ENCODE assay signal across 17 mouse cellular contexts in the genomic region with DNA sequence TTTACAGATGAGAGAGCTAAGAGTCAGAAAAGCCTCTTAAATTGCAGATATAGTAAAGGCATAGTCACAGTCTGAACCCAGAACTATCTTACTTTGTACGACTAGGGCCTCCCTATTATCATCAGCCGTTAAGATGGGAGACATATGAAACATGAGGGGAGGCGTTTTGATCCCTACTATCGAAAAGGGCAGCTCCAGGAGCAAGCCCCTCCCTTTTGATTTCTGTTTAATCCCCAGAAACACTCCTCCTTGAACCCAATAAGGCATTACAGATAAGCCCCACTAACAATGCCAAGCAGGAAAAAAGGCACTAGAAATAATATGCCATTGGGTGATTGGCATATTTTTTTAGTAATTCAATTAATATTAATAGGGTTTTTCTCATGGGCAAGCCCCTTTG. TPM values are rescaled to one million over a fixed set of nuclear protein-coding genes. Genes with fewer than 3 reads are reported as not detected.
DNase-seq lines count a peak whose midpoint lies in the region; ATAC-seq and TF ChIP-seq lines count a peak whose summit lies in the region.
"Had no signal": no experiment of that assay in that cellular context is flagged by ENCODE, and none has a peak within 500 bp of the region (broad histone marks: within the 10 kb centered on the region; RNA-seq: fewer than 3 reads in every experiment).

No protein-coding gene starts in this region.

- H3K4me1 ChIP-seq in stomach, embryonic 15.5 days, result peaks cover 6% of the 10 kb centered on the region
- H3K4me1 ChIP-seq in stomach, postnatal 0 days (replicated peaks; ENCODE audit: control insufficient read depth, insufficient read depth), result no peaks in the 10 kb centered on the region
- H3K4me1 ChIP-seq in liver, embryonic 14.5 days (replicated peaks; ENCODE audit: control insufficient read depth in 2 of 2, insufficient read depth in 2 of 2, low read length in 1 of 2), result peaks cover 28 to 33% of the 10 kb centered on the region in 2 experiments
- H3K4me1 ChIP-seq in cerebellum, adult 2 months (ENCODE audit: control insufficient read depth, insufficient read depth, low read length), result peaks cover 5% of the 10 kb centered on the region; the same call in 1 of the 2 replicates

- H3K4me2 ChIP-seq in stomach, embryonic 15.5 days, result no peak overlapping the region
- H3K4me2 ChIP-seq in stomach, postnatal 0 days (replicated peaks; ENCODE audit: low read depth), result no peak overlapping the region
- H3K4me2 ChIP-seq in liver, embryonic 14.5 days (ENCODE audit: low read depth), result peak overlapping the region; percentile 99

- no peaks in the 10 kb centered on the region for H3K36me3 ChIP-seq in stomach, embryonic 15.5 days
- no peaks in the 10 kb centered on the region for H3K36me3 ChIP-seq in stomach, postnatal 0 days (ENCODE audit: control insufficient read depth, insufficient read depth, low read length)
- H3K36me3 ChIP-seq in liver, embryonic 14.5 days (replicated peaks; ENCODE audit: control insufficient read depth, insufficient read depth, low read depth), result no peaks in the 10 kb centered on the region; the same call in 1 of the 2 replicates
- H3K36me3 ChIP-seq: embryonic facial prominence, embryonic 15.5 days; forebrain, embryonic 15.5 days; heart, embryonic 10.5 days; intestine, embryonic 15.5 days; lung, embryonic 15.5 days had no signal

- H3K27me3 ChIP-seq in stomach, embryonic 15.5 days (replicated peaks), result no peaks in the 10 kb centered on the region
- no peaks in the 10 kb centered on the region for H3K27me3 ChIP-seq in stomach, postnatal 0 days (ENCODE audit: control insufficient read depth, insufficient read depth, low read length)
- no peaks in the 10 kb centered on the region for H3K27me3 ChIP-seq in liver, embryonic 14.5 days (ENCODE audit: control insufficient read depth, insufficient read depth, low read length)
- H3K27me3 ChIP-seq in cerebellum, adult 2 months (ENCODE audit: control insufficient read depth, insufficient read depth, low read length), result no peaks in the 10 kb centered on the region
- H3K27me3 ChIP-seq: embryonic facial prominence, embryonic 15.5 days; forebrain, embryonic 15.5 days; lung, embryonic 15.5 days had no signal

- H3K9ac ChIP-seq in stomach, embryonic 15.5 days, result no peak overlapping the region
- H3K9ac ChIP-seq in stomach, postnatal 0 days (ENCODE audit: low read length), result no peak overlapping the region
- peak overlapping the region; percentile 86 for H3K9ac ChIP-seq in liver, embryonic 14.5 days (replicated peaks)
- H3K9ac ChIP-seq: embryonic facial prominence, embryonic 15.5 days had no signal

- H3K27ac ChIP-seq in stomach, embryonic 15.5 days, result no peak overlapping the region
- no peak overlapping the region for H3K27ac ChIP-seq in stomach, postnatal 0 days (replicated peaks)
- peak overlapping the region; percentile 96 for H3K27ac ChIP-seq in liver, embryonic 14.5 days
- H3K27ac ChIP-seq in cerebellum, adult 2 months (ENCODE audit: insufficient read depth, low read length), result no peak overlapping the region
- H3K27ac ChIP-seq: forebrain, embryonic 15.5 days; intestine, embryonic 15.5 days had no signal

- no peak overlapping the region for H3K4me3 ChIP-seq in stomach, embryonic 15.5 days (replicated peaks)
- no peak overlapping the region for H3K4me3 ChIP-seq in stomach, postnatal 0 days (ENCODE audit: low read depth, low read length)
- peak overlapping the region in 1 of 2 experiments; percentile 97; a peak in 2 of 4 replicates for H3K4me3 ChIP-seq in liver, embryonic 14.5 days (ENCODE audit: insufficient read depth in 1 of 2, low read depth in 2 of 2, low read length in 2 of 2)
- H3K4me3 ChIP-seq in cerebellum, adult 2 months (replicated peaks; ENCODE audit: insufficient read depth, low read depth, low read length), result no peak overlapping the region

- TF ChIP-seq POLR2A in cerebellum, adult 2 months (IDR thresholded peaks at IDR 0.05; ENCODE audit: borderline replicate concordance, insufficient read depth, low read length), result no peak

- TF ChIP-seq CTCF in stomach, postnatal 0 days (IDR thresholded peaks at IDR 0.05; ENCODE audit: low read depth), result no peak
- no peak for TF ChIP-seq CTCF in liver, embryonic 14.5 days (IDR thresholded peaks at IDR 0.05; ENCODE audit: low read depth)
- TF ChIP-seq CTCF in cerebellum, adult 2 months (IDR thresholded peaks at IDR 0.05; ENCODE audit: borderline replicate concordance, insufficient read depth, low read depth, low read length), result no peak

- DNase-seq in stomach, postnatal 0 days (ENCODE audit: low spot score), result no peak
- DNase-seq in liver, embryonic 14.5 days (ENCODE audit: low read depth in 3 of 3, low spot score in 3 of 3), result peak; percentile 88 to 90 (median 89)
- DNase-seq in lung, postnatal 14 days, result no peak
- no peak for DNase-seq in testis, postnatal 10 days (ENCODE audit: low spot score)
- no peak for DNase-seq in cerebellum, adult 2 months
- DNase-seq: adrenal gland, adult 2 months; gastrocnemius, postnatal 36 days; heart, postnatal 14 days; left cerebral cortex, postnatal 4 days; thymus, postnatal 4 days had no signal

- 57% methylated on average over 4 of the region's 4 CpGs for WGBS in stomach, embryonic 15.5 days
- WGBS in stomach, postnatal 0 days, result 62% methylated on average over 4 of the region's 4 CpGs
- 18% methylated on average over 4 of the region's 4 CpGs for WGBS in liver, embryonic 14.5 days (ENCODE audit: insufficient replicate concordance)
- WGBS in cerebellum, adult 2 months, result 72% methylated on average over 4 of the region's 4 CpGs

- no peak for TF ChIP-seq EP300 in stomach, postnatal 0 days (optimal IDR thresholded peaks at IDR 0.05)
- TF ChIP-seq EP300 in liver, embryonic 14.5 days (IDR thresholded peaks at IDR 0.05; ENCODE audit: low read depth), result peak; percentile 97

- no peaks in the 10 kb centered on the region for H3K9me3 ChIP-seq in stomach, embryonic 15.5 days
- H3K9me3 ChIP-seq in stomach, postnatal 0 days (ENCODE audit: control insufficient read depth, low read length), result no peaks in the 10 kb centered on the region
- no peaks in the 10 kb centered on the region for H3K9me3 ChIP-seq in liver, embryonic 14.5 days (ENCODE audit: control insufficient read depth, low read length)
- H3K9me3 ChIP-seq: embryonic facial prominence, embryonic 15.5 days; forebrain, embryonic 15.5 days; heart, embryonic 10.5 days; intestine, embryonic 15.5 days; lung, embryonic 15.5 days had no signal

- peak; percentile 51; the same call in 1 of the 2 replicates for ATAC-seq in stomach, embryonic 15.5 days (ENCODE audit: insufficient read depth, low FRiP score, low read depth)
- ATAC-seq in stomach, postnatal 0 days (ENCODE audit: low FRiP score, low TSS enrichment), result no peak
- ATAC-seq in erythroblast, adult 5-6 weeks (replicated peaks; ENCODE audit: low FRiP score, poor library complexity, severe bottlenecking), result peak; percentile 73
- ATAC-seq in liver, embryonic 14.5 days (ENCODE audit: insufficient read depth), result peak; percentile 78
- ATAC-seq: intestine, embryonic 15.5 days had no signal

RNA-seq across cellular contexts. Expression of gene Camsap2, which starts 1.2 kb away (rescaled TPM):
- polyA plus RNA-seq in stomach, embryonic 15.5 days (2015; fragmentation: Nextera tagmentation; extraction: Ambion mirVana), result 8.7 and 9.5 TPM in 2 replicates
- polyA plus RNA-seq in stomach, postnatal 0 days (2015; fragmentation: Nextera tagmentation; extraction: Ambion mirVana), result 8.9 and 9.5 TPM in 2 replicates
- 23.0 and 33.6 TPM in 2 replicates for total RNA-seq in erythroblast, adult 5-6 weeks (2015; ENCODE audit: low replicate concordance)
- total RNA-seq in erythroblast, adult 5-6 weeks (2017; ENCODE audit: low replicate concordance), result 53.8 and 56.0 TPM in 2 replicates
- 6.4 and 8.8 TPM in 2 replicates for polyA plus RNA-seq in liver, embryonic 14.5 days (2012; rRNA removed)
- polyA plus RNA-seq in liver, embryonic 14.5 days (2014; fragmentation: Nextera tagmentation; extraction: Ambion mirVana), result 10.3 and 11.7 TPM in 2 replicates
- polyA plus RNA-seq in cerebellum, adult 2 months (2012; rRNA removed), result 51.1 and 51.2 TPM in 2 replicates

Comparison
In these comparisons a context has a peak if more than half of its experiments do, and no peak if none do; other contexts are left out.
1. DNase-seq: peak in liver, embryonic 14.5 days (3 of 3); none in stomach, postnatal 0 days (single experiment), lung, postnatal 14 days (single experiment), testis, postnatal 10 days (single experiment) and cerebellum, adult 2 months (0 of 2).